Mouse (Mus musculus) heart, postnatal 0 days (tissue): ENCODE data around the gene Itga8.

Source experiments
- CTCF ChIP-seq: IDR thresholded peaks from 2 replicates; pipeline ENCODE4 v1.5.1; 2016; ENCODE audit warnings: antibody characterized with exemption, control low read depth, low read depth
- EP300 ChIP-seq: IDR thresholded peaks from 2 replicates; pipeline ENCODE4 v1.6.1; 2016; ENCODE audit warnings: antibody characterized with exemption, low read depth

DNA sequence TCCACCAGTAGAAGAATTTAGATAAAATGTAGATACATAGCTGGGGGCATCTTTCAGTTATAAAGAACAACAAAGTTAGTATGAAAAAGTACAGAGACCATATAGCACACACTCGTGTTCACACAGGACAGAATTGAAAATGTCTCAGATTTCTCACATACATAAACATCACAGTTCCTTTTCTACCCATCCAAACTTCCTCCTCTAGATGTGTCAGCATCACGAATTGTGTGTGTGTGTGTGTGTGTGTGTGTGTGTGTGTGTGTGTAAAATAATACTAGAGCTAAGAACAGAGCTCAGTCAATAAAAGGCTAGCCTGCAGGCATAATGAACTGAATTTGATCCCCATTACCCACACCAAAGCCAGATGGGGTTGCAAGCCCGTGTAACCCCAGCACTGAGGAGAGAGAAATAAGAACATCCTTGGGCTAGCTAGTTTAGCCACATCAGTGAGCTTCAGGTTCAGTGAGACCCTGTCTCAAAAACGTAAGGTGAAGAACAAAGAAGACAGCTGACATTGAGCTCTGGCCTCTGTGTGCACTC, 22.6 kb downstream of the Itga8 start:
- TF ChIP-seq CTCF (no peak), EP300 (no peak)
